Mouse (Mus musculus) neural tube, embryonic 11.5 days (tissue): Measurements from ENCODE around the gene Helb. TPM values are rescaled to one million over a fixed set of nuclear protein-coding genes. Genes with fewer than 3 reads are reported as not detected.
"Not testable (repeated sequence)": the region's sequence is repeated elsewhere in the genome, so short reads cannot be mapped to it uniquely, and the experiment has no call there.

ENCODE experiments used
- ATAC-seq: fragments of 200-750 bp; cut with Nextera tagmentation; 2 replicates; pipeline ENCODE4 v1.8.0; 2017; ENCODE audit warnings: moderate number of reproducible peaks, mild to moderate bottlenecking, moderate TSS enrichment, moderate library complexity; ENCODE audit not compliant: insufficient read depth, low FRiP score, low TSS enrichment
- DNase-seq: peaks from one replicate; pipeline ENCODE4 v3.0.0-alpha.2; 2015; ENCODE audit warnings: low spot score
- H3K27ac ChIP-seq: fragments of 300-500 bp; sonication (generic); 2 replicates; pipeline ENCODE4 v1.5.1; 2014; ENCODE audit warnings: low read depth, mild to moderate bottlenecking, low read length
- H3K27me3 ChIP-seq: fragments of 300-500 bp; sonication (generic); 2 replicates; pipeline ENCODE4 v1.6.1; 2014; ENCODE audit warnings: mild to moderate bottlenecking, low read length, mixed read lengths; ENCODE audit not compliant: control insufficient read depth, insufficient read depth
- H3K36me3 ChIP-seq: fragments of 300-500 bp; sonication (generic); 2 replicates; pipeline ENCODE4 v1.6.1; 2014; ENCODE audit warnings: mild to moderate bottlenecking, low read length, moderate library complexity, mixed read lengths; ENCODE audit not compliant: control insufficient read depth, insufficient read depth
- H3K4me1 ChIP-seq: fragments of 300-500 bp; sonication (generic); 2 replicates; pipeline ENCODE4 v1.6.1; 2014; ENCODE audit warnings: low read length, mixed read lengths; ENCODE audit not compliant: control insufficient read depth, insufficient read depth
- H3K4me2 ChIP-seq: fragments of 300-500 bp; sonication (generic); 2 replicates; pipeline ENCODE4 v1.6.1; 2014; ENCODE audit warnings: low read depth, mild to moderate bottlenecking, moderate library complexity
- H3K4me3 ChIP-seq: fragments of 300-500 bp; sonication (generic); 2 replicates; pipeline ENCODE4 v1.5.1; 2014; ENCODE audit warnings: low read depth, low read length
- H3K9ac ChIP-seq: fragments of 300-500 bp; sonication (generic); 2 replicates; pipeline ENCODE4 v1.6.1; 2014; ENCODE audit warnings: mild to moderate bottlenecking, low read length
- H3K9me3 ChIP-seq: fragments of 300-500 bp; sonication (generic); 2 replicates; pipeline ENCODE4 v1.6.1; 2016; ENCODE audit warnings: low read length; ENCODE audit not compliant: control insufficient read depth
- WGBS: fragments of 180-500 bp; shearing (Covaris S2); extraction: QIAGEN DNeasy Blood & Tissue Kit; methylation state at CpG from one replicate; pipeline ENCODE4 v1.1.7; 2014; 5-methylcytosine and 5-hydroxymethylcytosine counted together
- polyA plus RNA-seq: library from polyadenylated mRNA; unstranded; fragments of >200 nt; fragmentation: Nextera tagmentation; extraction: Ambion mirVana; gene quantifications from 2 replicates; pipeline ENCODE4 v1.2.1, GENCODE M21; 2014

Gene Helb
- polyA plus RNA-seq, 1 experiment from 2014 or later = 3.2 TPM

GRCm38 (mm10) chr10:120130621-120131020 is 17.8 kb upstream of the Helb start:
- H3K9me3 ChIP-seq = no peaks in the 10 kb centered on the region
- H3K4me3 ChIP-seq = no peak overlapping the region
- no peak overlapping the region for H3K4me2 ChIP-seq
- H3K27me3 ChIP-seq = no peaks in the 10 kb centered on the region
- no peaks in the 10 kb centered on the region for H3K36me3 ChIP-seq
- DNase-seq = peak; percentile 36
- WGBS = 68% methylated on average over 16 of the region's 16 CpGs
- H3K4me1 ChIP-seq = no peaks in the 10 kb centered on the region
- H3K27ac ChIP-seq = no peak overlapping the region
- no peak for ATAC-seq
- H3K9ac ChIP-seq = no peak overlapping the region

GRCm38 (mm10) chr10:120128601-120129277 is 16.0 kb upstream of the Helb start:
- no peak overlapping the region for H3K27ac ChIP-seq
- ATAC-seq = no peak
- WGBS = 41% methylated on average over 13 of the region's 13 CpGs
- no peaks in the 10 kb centered on the region for H3K27me3 ChIP-seq
- H3K4me1 ChIP-seq = no peaks in the 10 kb centered on the region
- DNase-seq = no peak
- no peak overlapping the region for H3K4me2 ChIP-seq
- H3K4me3 ChIP-seq = no peak overlapping the region
- H3K9ac ChIP-seq = no peak overlapping the region
- no peaks in the 10 kb centered on the region for H3K9me3 ChIP-seq
- no peaks in the 10 kb centered on the region for H3K36me3 ChIP-seq

- H3K4me3 ChIP-seq = no peak overlapping the region
- no peaks in the 10 kb centered on the region for H3K36me3 ChIP-seq
- no peaks in the 10 kb centered on the region for H3K4me1 ChIP-seq
- no peaks in the 10 kb centered on the region for H3K9me3 ChIP-seq
- no peak overlapping the region for H3K27ac ChIP-seq
- ATAC-seq = no peak
- H3K4me2 ChIP-seq = no peak overlapping the region
- no peaks in the 10 kb centered on the region for H3K27me3 ChIP-seq
- DNase-seq = no peak
- H3K9ac ChIP-seq = no peak overlapping the region
- whole genome bisulfite sequencing = 78% methylated on average over 10 of the region's 10 CpGs
Measured at GRCm38 (mm10) chr10:120125465-120125857, 12.7 kb upstream of the Helb start.

- Histone ChIP-seq H3K9ac (no peak overlapping the region), H3K4me2 (no peak overlapping the region), H3K36me3 (no peaks in the 10 kb centered on the region), H3K4me3 (no peak overlapping the region), H3K27ac (no peak overlapping the region), H3K27me3 (no peaks in the 10 kb centered on the region), H3K9me3 (no peaks in the 10 kb centered on the region), H3K4me1 (no peaks in the 10 kb centered on the region)
- ATAC-seq = no peak
- DNase-seq = peak; percentile 80
- 50% methylated on average over 7 of the region's 7 CpGs for WGBS
Measured at GRCm38 (mm10) chr10:120124801-120125464, 12.1 kb upstream of the Helb start.

GRCm38 (mm10) chr10:120123721-120124120 is 10.9 kb upstream of the Helb start:
- Histone ChIP-seq H3K27me3 (no peaks in the 10 kb centered on the region), H3K4me2 (no peak overlapping the region)
- WGBS = 95% methylated on average over 3 of the region's 3 CpGs

GRCm38 (mm10) chr10:120115249-120115648 is 2.5 kb upstream of the Helb start:
- Histone ChIP-seq H3K36me3 (no peaks in the 10 kb centered on the region), H3K9ac (no peak overlapping the region), H3K4me2 (no peak overlapping the region), H3K9me3 (no peaks in the 10 kb centered on the region), H3K27me3 (no peaks in the 10 kb centered on the region), H3K4me3 (no peak overlapping the region), H3K4me1 (no peaks in the 10 kb centered on the region), H3K27ac (no peak overlapping the region)
- no peak for DNase-seq
- 97% methylated on average over 1 of the region's 1 CpGs for WGBS
- no peak for ATAC-seq

More at GRCm38 (mm10) chr10:120123721-120124120, 10.9 kb upstream of the Helb start:
- Histone ChIP-seq H3K27ac (no peak overlapping the region), H3K9me3 (no peaks in the 10 kb centered on the region), H3K9ac (no peak overlapping the region), H3K36me3 (no peaks in the 10 kb centered on the region), H3K4me1 (no peaks in the 10 kb centered on the region), H3K4me3 (no peak overlapping the region)
- DNase-seq (no peak), ATAC-seq (no peak)

- no peak for DNase-seq
- Histone ChIP-seq H3K9me3 (no peaks in the 10 kb centered on the region), H3K4me2 (no peak overlapping the region), H3K27ac (no peak overlapping the region), H3K4me1 (no peaks in the 10 kb centered on the region), H3K4me3 (no peak overlapping the region), H3K9ac (no peak overlapping the region), H3K27me3 (no peaks in the 10 kb centered on the region), H3K36me3 (no peaks in the 10 kb centered on the region)
- WGBS = 48% methylated on average over 7 of the region's 7 CpGs
- ATAC-seq = no peak
Measured at GRCm38 (mm10) chr10:120114493-120114892, 1.7 kb upstream of the Helb start.

GRCm38 (mm10) chr10:120113980-120114379 is 1.2 kb upstream of the Helb start:
- ATAC-seq = no peak
- WGBS = 79% methylated on average over 6 of the region's 6 CpGs

GRCm38 (mm10) chr10:120113482-120113881 is 695 bp upstream of the Helb start:
- not testable (repeated sequence) for H3K27me3 ChIP-seq, H3K27ac ChIP-seq, H3K9me3 ChIP-seq, H3K4me3 ChIP-seq, H3K36me3 ChIP-seq, ATAC-seq, H3K9ac ChIP-seq, H3K4me1 ChIP-seq, DNase-seq
- 73% methylated on average over 9 of the region's 9 CpGs for WGBS
- peak overlapping the region; percentile 81; the same call in 1 of the 2 replicates for H3K4me2 ChIP-seq

More at GRCm38 (mm10) chr10:120113980-120114379, 1.2 kb upstream of the Helb start:
- Histone ChIP-seq H3K9ac (no peak overlapping the region), H3K27ac (no peak overlapping the region), H3K4me3 (no peak overlapping the region), H3K4me1 (no peaks in the 10 kb centered on the region), H3K36me3 (no peaks in the 10 kb centered on the region), H3K9me3 (no peaks in the 10 kb centered on the region), H3K4me2 (no peak overlapping the region), H3K27me3 (no peaks in the 10 kb centered on the region)
- DNase-seq = no peak
